Mouse (Mus musculus): ENCODE measurements around the gene Cryzl1.

- TF ChIP-seq POLR2A (IDR thresholded peaks at IDR 0.05; ENCODE audit: borderline replicate concordance, control insufficient read depth, low read depth, low read length), result no peak
- no peak for TF ChIP-seq CTCF (IDR thresholded peaks at IDR 0.05; ENCODE audit: control insufficient read depth, insufficient read depth, low read length)
Measured at GRCm38 (mm10) chr16:91686369-91686768, 42.4 kb downstream of the Cryzl1 start.
